8 mouse cellular contexts compared by ENCODE assay signal in genomic region chr17:86496123-86496771, GRCm38 (mm10). TPM values are rescaled to one million over a fixed set of nuclear protein-coding genes. Genes with fewer than 3 reads are reported as not detected.
DNase-seq lines count a peak whose midpoint lies in the region; ATAC-seq and TF ChIP-seq lines count a peak whose summit lies in the region.

No protein-coding gene starts in this region.

- TF ChIP-seq CTCF in heart, postnatal 0 days (IDR thresholded peaks at IDR 0.05; ENCODE audit: low read depth) = peak; percentile 78

- H3K36me3 ChIP-seq in heart, postnatal 0 days (replicated peaks; ENCODE audit: control insufficient read depth, insufficient read depth, low read length) = peaks cover 10% of the 10 kb centered on the region
- H3K36me3 ChIP-seq in heart, embryonic 12.5 days = peaks cover 16% of the 10 kb centered on the region
- no peaks in the 10 kb centered on the region; the same call in 1 of the 2 replicates for H3K36me3 ChIP-seq in hindbrain, embryonic 15.5 days
- no peaks in the 10 kb centered on the region; the same call in 1 of the 2 replicates for H3K36me3 ChIP-seq in limb, embryonic 11.5 days (ENCODE audit: control insufficient read depth, insufficient read depth, low read length)
- no peaks in the 10 kb centered on the region for H3K36me3 ChIP-seq in forebrain, embryonic 10.5 days (replicated peaks)

- H3K4me1 ChIP-seq in heart, postnatal 0 days (ENCODE audit: control insufficient read depth, insufficient read depth) = 0 out of 2 replicates have a peak, but pooled peaks cover 4% of the 10 kb centered on the region
- H3K4me1 ChIP-seq in heart, embryonic 12.5 days (replicated peaks) = peaks cover 37% of the 10 kb centered on the region
- no peaks in the 10 kb centered on the region for H3K4me1 ChIP-seq in hindbrain, embryonic 15.5 days (replicated peaks)
- peaks cover 9% of the 10 kb centered on the region for H3K4me1 ChIP-seq in limb, embryonic 11.5 days (ENCODE audit: control insufficient read depth, insufficient read depth, low read length)
- peaks cover 14% of the 10 kb centered on the region; the same call in 1 of the 2 replicates for H3K4me1 ChIP-seq in forebrain, embryonic 10.5 days

- H3K27ac ChIP-seq in heart, postnatal 0 days (ENCODE audit: low read depth) = no peak overlapping the region
- H3K27ac ChIP-seq in heart, embryonic 12.5 days (ENCODE audit: poor library complexity, severe bottlenecking) = no peak overlapping the region
- H3K27ac ChIP-seq in hindbrain, embryonic 15.5 days (replicated peaks) = no peak overlapping the region
- no peak overlapping the region for H3K27ac ChIP-seq in limb, embryonic 11.5 days (replicated peaks; ENCODE audit: low read depth, low read length)
- no peak overlapping the region for H3K27ac ChIP-seq in forebrain, embryonic 10.5 days

- no peak for ATAC-seq in heart, postnatal 0 days (ENCODE audit: insufficient read depth, low read depth)
- no peak for ATAC-seq in heart, embryonic 12.5 days (ENCODE audit: insufficient number of reproducible peaks, low FRiP score)
- 0 out of 2 replicates have a peak, but pooled peaks have one; percentile 42 for ATAC-seq in hindbrain, embryonic 15.5 days (ENCODE audit: low FRiP score, low read depth)
- ATAC-seq in limb, embryonic 11.5 days (ENCODE audit: insufficient number of reproducible peaks, low FRiP score, low TSS enrichment, low read depth) = no peak

- TF ChIP-seq EP300 in heart, postnatal 0 days (IDR thresholded peaks at IDR 0.05; ENCODE audit: low read depth) = no peak

- no peak overlapping the region for H3K4me2 ChIP-seq in heart, postnatal 0 days (ENCODE audit: low read depth, low read length)
- no peak overlapping the region for H3K4me2 ChIP-seq in heart, embryonic 12.5 days
- H3K4me2 ChIP-seq in hindbrain, embryonic 15.5 days = no peak overlapping the region
- no peak overlapping the region for H3K4me2 ChIP-seq in limb, embryonic 11.5 days (ENCODE audit: low read depth, severe bottlenecking)

- 82% methylated on average over 9 of the region's 9 CpGs for WGBS in heart, postnatal 0 days
- WGBS in heart, embryonic 12.5 days = 76% methylated on average over 9 of the region's 9 CpGs
- 90% methylated on average over 9 of the region's 9 CpGs for WGBS in hindbrain, embryonic 15.5 days
- WGBS in limb, embryonic 11.5 days = 86% methylated on average over 9 of the region's 9 CpGs
- 89% methylated on average over 9 of the region's 9 CpGs for WGBS in forebrain, embryonic 10.5 days

- no peaks in the 10 kb centered on the region for H3K9me3 ChIP-seq in heart, postnatal 0 days (replicated peaks; ENCODE audit: control insufficient read depth, low read length)
- no peaks in the 10 kb centered on the region for H3K9me3 ChIP-seq in heart, embryonic 12.5 days (replicated peaks)
- no peaks in the 10 kb centered on the region for H3K9me3 ChIP-seq in hindbrain, embryonic 15.5 days
- H3K9me3 ChIP-seq in limb, embryonic 11.5 days (ENCODE audit: control insufficient read depth, low read length) = no peaks in the 10 kb centered on the region
- no peaks in the 10 kb centered on the region for H3K9me3 ChIP-seq in forebrain, embryonic 10.5 days

- no peak overlapping the region for H3K9ac ChIP-seq in heart, postnatal 0 days (replicated peaks; ENCODE audit: low read depth, low read length)
- no peak overlapping the region for H3K9ac ChIP-seq in heart, embryonic 12.5 days
- no peak overlapping the region for H3K9ac ChIP-seq in hindbrain, embryonic 15.5 days
- no peak overlapping the region for H3K9ac ChIP-seq in limb, embryonic 11.5 days (ENCODE audit: low read length)

- H3K27me3 ChIP-seq in heart, postnatal 0 days (ENCODE audit: control insufficient read depth, insufficient read depth, low read length) = no peaks in the 10 kb centered on the region
- no peaks in the 10 kb centered on the region for H3K27me3 ChIP-seq in heart, embryonic 12.5 days (replicated peaks)
- no peaks in the 10 kb centered on the region for H3K27me3 ChIP-seq in hindbrain, embryonic 15.5 days
- no peaks in the 10 kb centered on the region for H3K27me3 ChIP-seq in limb, embryonic 11.5 days (ENCODE audit: control insufficient read depth, insufficient read depth, low read length)
- no peaks in the 10 kb centered on the region for H3K27me3 ChIP-seq in forebrain, embryonic 10.5 days (ENCODE audit: poor library complexity, severe bottlenecking)

- no peak overlapping the region for H3K4me3 ChIP-seq in heart, postnatal 0 days (ENCODE audit: low read depth, low read length)
- no peak overlapping the region for H3K4me3 ChIP-seq in heart, embryonic 12.5 days
- no peak overlapping the region for H3K4me3 ChIP-seq in hindbrain, embryonic 15.5 days
- no peak overlapping the region for H3K4me3 ChIP-seq in limb, embryonic 11.5 days (ENCODE audit: low read depth, low read length)
- H3K4me3 ChIP-seq in forebrain, embryonic 10.5 days = no peak overlapping the region

- DNase-seq in heart, postnatal 0 days (ENCODE audit: low spot score) = peak; percentile 61
- DNase-seq in A20 (ENCODE audit: low read depth, low spot score) (peak; percentile 41), ZHBTc4 (ENCODE audit: low read depth, low spot score) (peak; percentile 84)
- DNase-seq in limb, embryonic 11.5 days (ENCODE audit: low spot score) = peak; percentile 60
- peak; percentile 32 to 45 for DNase-seq in right cerebral cortex, postnatal 36 days (ENCODE audit: low spot score in 2 of 2)
- DNase-seq in forebrain, embryonic 10.5 days (ENCODE audit: extremely low spot score, low spot score) = no peak

RNA-seq across cellular contexts. Expression of gene Gm10309, which starts 8.8 kb away (rescaled TPM):
- not detected in 2 replicates for total RNA-seq in heart, postnatal 0 days (2014; rRNA removed; ENCODE audit: low replicate concordance)
- 0.10 and 0.12 TPM in 2 replicates for polyA plus RNA-seq in heart, postnatal 0 days (2015; fragmentation: Nextera tagmentation; extraction: Ambion mirVana)
- polyA plus RNA-seq in heart, embryonic 12.5 days (2016; fragmentation: Nextera tagmentation; extraction: Ambion mirVana) = 0.38 and 0.40 TPM in 2 replicates
- 0.17 and 0.28 TPM in 2 replicates for polyA plus RNA-seq in hindbrain, embryonic 15.5 days (2015; fragmentation: Nextera tagmentation; extraction: Ambion mirVana)
- polyA plus RNA-seq in limb, embryonic 11.5 days (2014; fragmentation: Nextera tagmentation; extraction: Ambion mirVana) = 0.18 and 0.28 TPM in 2 replicates
- polyA plus RNA-seq in forebrain, embryonic 10.5 days (2016; fragmentation: Nextera tagmentation; extraction: Ambion mirVana) = 0.16 and 0.20 TPM in 2 replicates
